Comparison of ENCODE assay signal across 11 mouse cellular contexts in the genomic region with DNA sequence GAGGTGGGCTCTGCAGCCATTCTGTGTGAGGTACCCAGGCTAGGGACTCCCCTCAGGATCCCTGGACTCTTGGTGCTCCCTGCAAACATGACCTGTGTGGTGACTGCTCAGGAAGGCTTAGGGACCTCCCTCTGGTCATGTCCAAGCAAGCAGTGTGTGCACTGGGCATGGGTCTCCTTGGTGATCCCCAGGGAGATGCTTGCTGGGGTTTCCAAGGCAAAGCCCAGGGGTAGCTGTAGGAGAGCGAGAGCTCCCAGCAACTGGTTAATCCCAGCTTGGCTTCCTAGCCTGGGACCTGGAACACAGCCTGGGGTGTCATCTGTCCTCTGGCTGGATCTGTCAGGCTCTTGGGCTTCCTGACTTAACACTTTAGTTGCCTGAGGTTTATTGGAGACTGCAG. TPM values are rescaled to one million over a fixed set of nuclear protein-coding genes. Genes with fewer than 3 reads are reported as not detected.
A peak's percentile ranks its signal among the peaks of the same experiment; 100 is the strongest.
DNase-seq lines count a peak whose midpoint lies in the region; ATAC-seq and TF ChIP-seq lines count a peak whose summit lies in the region.
"Had no signal": no experiment of that assay in that cellular context is flagged by ENCODE, and none has a peak within 500 bp of the region (broad histone marks: within the 10 kb centered on the region; RNA-seq: fewer than 3 reads in every experiment).

No protein-coding gene starts in this region.

- TF ChIP-seq POLR2A in brain, embryonic 14.5 days (IDR thresholded peaks at IDR 0.05; ENCODE audit: borderline replicate concordance, extremely low read depth, insufficient read depth, insufficient read length, poor library complexity, severe bottlenecking): no peak

- peaks cover 11% of the 10 kb centered on the region for H3K4me1 ChIP-seq in forebrain, embryonic 16.5 days (replicated peaks; ENCODE audit: control insufficient read depth, insufficient read depth, low read length)
- no peaks in the 10 kb centered on the region for H3K4me1 ChIP-seq in forebrain, embryonic 11.5 days (replicated peaks; ENCODE audit: control insufficient read depth, insufficient read depth, low read length)
- H3K4me1 ChIP-seq in liver, embryonic 11.5 days (replicated peaks; ENCODE audit: control insufficient read depth, insufficient read depth, low read length): peaks cover 19% of the 10 kb centered on the region
- H3K4me1 ChIP-seq in liver, embryonic 13.5 days (replicated peaks): peaks cover 67% of the 10 kb centered on the region
- H3K4me1 ChIP-seq: limb, embryonic 15.5 days had no signal

- H3K9me3 ChIP-seq in forebrain, embryonic 16.5 days (ENCODE audit: control insufficient read depth, low read length): no peaks in the 10 kb centered on the region
- H3K9me3 ChIP-seq in forebrain, embryonic 11.5 days (ENCODE audit: control insufficient read depth, low read length): no peaks in the 10 kb centered on the region
- no peaks in the 10 kb centered on the region for H3K9me3 ChIP-seq in liver, embryonic 11.5 days (ENCODE audit: control insufficient read depth, low read length)
- H3K9me3 ChIP-seq in liver, embryonic 13.5 days (replicated peaks): no peaks in the 10 kb centered on the region
- H3K9me3 ChIP-seq: limb, embryonic 15.5 days had no signal

- peak; percentile 36 for ATAC-seq in forebrain, embryonic 16.5 days
- ATAC-seq in forebrain, embryonic 11.5 days (replicated peaks; ENCODE audit: low FRiP score): no peak
- ATAC-seq in liver, embryonic 11.5 days (replicated peaks; ENCODE audit: low FRiP score): no peak
- ATAC-seq in liver, embryonic 13.5 days (ENCODE audit: low read depth): no peak
- ATAC-seq in CD4-positive, CD25-positive, alpha-beta regulatory T cell, adult 4 months: no peak

- H3K27ac ChIP-seq in forebrain, embryonic 16.5 days (ENCODE audit: low read length): no peak overlapping the region
- H3K27ac ChIP-seq in forebrain, embryonic 11.5 days (ENCODE audit: low read depth, low read length): no peak overlapping the region
- H3K27ac ChIP-seq in liver, embryonic 11.5 days (ENCODE audit: low read depth, low read length): peak overlapping the region; percentile 97
- H3K27ac ChIP-seq in liver, embryonic 13.5 days: peak overlapping the region; percentile 99
- H3K27ac ChIP-seq: limb, embryonic 15.5 days had no signal

- TF ChIP-seq CTCF in brain, embryonic 14.5 days (IDR thresholded peaks at IDR 0.05; ENCODE audit: borderline replicate concordance, extremely low read depth, insufficient read depth, insufficient read length): no peak

- no peak overlapping the region for H3K4me2 ChIP-seq in forebrain, embryonic 16.5 days (ENCODE audit: low read length)
- no peak overlapping the region for H3K4me2 ChIP-seq in forebrain, embryonic 11.5 days (ENCODE audit: low read depth, low read length, severe bottlenecking)
- H3K4me2 ChIP-seq in liver, embryonic 11.5 days: no peak overlapping the region
- peak overlapping the region; percentile 60 for H3K4me2 ChIP-seq in liver, embryonic 13.5 days
- H3K4me2 ChIP-seq: limb, embryonic 15.5 days had no signal

- DNase-seq in forebrain, embryonic 11.5 days (ENCODE audit: low spot score): no peak
- no peak for DNase-seq in liver, embryonic 11.5 days (ENCODE audit: low spot score)
- DNase-seq in liver: no peak
- DNase-seq in brain, embryonic 14.5 days (ENCODE audit: low read depth): peak; percentile 69
- no peak for DNase-seq in liver, embryonic 13.5 days
- no peak for DNase-seq in embryo, embryonic 9.5 days (ENCODE audit: extremely low spot score)
- DNase-seq: kidney, postnatal 36 days had no signal

- no peak overlapping the region for H3K4me3 ChIP-seq in forebrain, embryonic 16.5 days (replicated peaks; ENCODE audit: low read length)
- no peak overlapping the region for H3K4me3 ChIP-seq in forebrain, embryonic 11.5 days (ENCODE audit: low read depth, low read length)
- H3K4me3 ChIP-seq in liver, embryonic 11.5 days (ENCODE audit: low read depth, low read length): no peak overlapping the region
- H3K4me3 ChIP-seq in liver, embryonic 13.5 days (replicated peaks): no peak overlapping the region
- H3K4me3 ChIP-seq: limb, embryonic 15.5 days had no signal

- no peak overlapping the region for H3K9ac ChIP-seq in forebrain, embryonic 16.5 days (replicated peaks; ENCODE audit: low read depth, low read length)
- no peak overlapping the region for H3K9ac ChIP-seq in forebrain, embryonic 11.5 days (ENCODE audit: low read length)
- H3K9ac ChIP-seq in liver, embryonic 11.5 days (ENCODE audit: low read depth, low read length): peak overlapping the region; percentile 59
- H3K9ac ChIP-seq in liver, embryonic 13.5 days: peak overlapping the region; percentile 64
- H3K9ac ChIP-seq: limb, embryonic 15.5 days had no signal

- 41% methylated on average over 1 of the region's 1 CpGs for WGBS in forebrain, embryonic 16.5 days
- WGBS in forebrain, embryonic 11.5 days: 85% methylated on average over 1 of the region's 1 CpGs
- 94% methylated on average over 1 of the region's 1 CpGs for WGBS in liver, embryonic 11.5 days
- 77% methylated on average over 1 of the region's 1 CpGs for WGBS in liver, embryonic 13.5 days (ENCODE audit: insufficient replicate concordance)

- no peaks in the 10 kb centered on the region for H3K27me3 ChIP-seq in forebrain, embryonic 16.5 days (replicated peaks; ENCODE audit: control insufficient read depth, insufficient read depth, low read length)
- no peaks in the 10 kb centered on the region for H3K27me3 ChIP-seq in forebrain, embryonic 11.5 days (ENCODE audit: control insufficient read depth, insufficient read depth, low read length)
- H3K27me3 ChIP-seq in liver, embryonic 11.5 days (replicated peaks; ENCODE audit: control insufficient read depth, insufficient read depth, low read length): no peaks in the 10 kb centered on the region
- H3K27me3 ChIP-seq in liver, embryonic 13.5 days: no peaks in the 10 kb centered on the region
- H3K27me3 ChIP-seq: limb, embryonic 15.5 days had no signal

- H3K36me3 ChIP-seq in forebrain, embryonic 16.5 days (ENCODE audit: control insufficient read depth, insufficient read depth): peaks cover 24% of the 10 kb centered on the region
- H3K36me3 ChIP-seq in forebrain, embryonic 11.5 days (ENCODE audit: control insufficient read depth, insufficient read depth, low read length): peaks cover 2% of the 10 kb centered on the region; the same call in 1 of the 2 replicates
- H3K36me3 ChIP-seq in liver, embryonic 11.5 days (ENCODE audit: control insufficient read depth, insufficient read depth, low read length): peaks cover 5% of the 10 kb centered on the region; the same call in 1 of the 2 replicates
- peaks cover 52% of the 10 kb centered on the region for H3K36me3 ChIP-seq in liver, embryonic 13.5 days

RNA-seq across cellular contexts. Expression of gene Orm2, which starts 13.1 kb away (rescaled TPM):
- polyA plus RNA-seq in forebrain, embryonic 16.5 days (2015; fragmentation: Nextera tagmentation; extraction: Ambion mirVana): not detected in 2 replicates
- not detected in 2 replicates for polyA plus RNA-seq in forebrain, embryonic 11.5 days (2014; fragmentation: Nextera tagmentation; extraction: Ambion mirVana)
- polyA plus RNA-seq in liver, embryonic 11.5 days (2014; fragmentation: Nextera tagmentation; extraction: Ambion mirVana): not detected in 2 replicates
- not detected in 2 replicates for polyA plus RNA-seq in brain, embryonic 14.5 days (2012; rRNA removed)
- polyA plus RNA-seq in liver, embryonic 13.5 days (2015; fragmentation: Nextera tagmentation; extraction: Ambion mirVana): not detected in 2 replicates
- polyA plus RNA-seq in CD4-positive, CD25-positive, alpha-beta regulatory T cell, adult 4 months (2017; shearing (Covaris generic)): under 1 TPM in 1 of 2 experiments, not detected in 1; 0.43 TPM
- polyA plus RNA-seq: heart, postnatal 0 days had no signal

RNA-seq across cellular contexts. Expression of gene Orm3, which starts 19.4 kb away (rescaled TPM):
- polyA plus RNA-seq in forebrain, embryonic 16.5 days (2015; fragmentation: Nextera tagmentation; extraction: Ambion mirVana): not detected in 2 replicates
- polyA plus RNA-seq in forebrain, embryonic 11.5 days (2014; fragmentation: Nextera tagmentation; extraction: Ambion mirVana): not detected in 2 replicates
- not detected in 2 replicates for polyA plus RNA-seq in liver, embryonic 11.5 days (2014; fragmentation: Nextera tagmentation; extraction: Ambion mirVana)
- polyA plus RNA-seq in brain, embryonic 14.5 days (2012; rRNA removed): not detected in 2 replicates
- not detected in 2 replicates for polyA plus RNA-seq in liver, embryonic 13.5 days (2015; fragmentation: Nextera tagmentation; extraction: Ambion mirVana)
- polyA plus RNA-seq in CD4-positive, CD25-positive, alpha-beta regulatory T cell, adult 4 months (2017; shearing (Covaris generic)): 1 to 10 TPM in 1 of 2 experiments, under 1 TPM in 1; 0.79 to 1.2 TPM
- polyA plus RNA-seq: heart, postnatal 0 days; limb, embryonic 15.5 days had no signal

RNA-seq across cellular contexts. Expression of gene Akna, which starts 27.8 kb away (rescaled TPM):
- polyA plus RNA-seq in forebrain, embryonic 16.5 days (2015; fragmentation: Nextera tagmentation; extraction: Ambion mirVana): 10.6 and 11.2 TPM in 2 replicates
- polyA plus RNA-seq in forebrain, embryonic 11.5 days (2014; fragmentation: Nextera tagmentation; extraction: Ambion mirVana): 18.8 and 21.0 TPM in 2 replicates
- 8.8 and 8.9 TPM in 2 replicates for polyA plus RNA-seq in liver, embryonic 11.5 days (2014; fragmentation: Nextera tagmentation; extraction: Ambion mirVana)
- polyA plus RNA-seq in brain, embryonic 14.5 days (2012; rRNA removed): 7.7 and 9.1 TPM in 2 replicates
- 3.0 and 3.8 TPM in 2 replicates for polyA plus RNA-seq in liver, embryonic 13.5 days (2015; fragmentation: Nextera tagmentation; extraction: Ambion mirVana)
- polyA plus RNA-seq in CD4-positive, CD25-positive, alpha-beta regulatory T cell, adult 4 months (2017; shearing (Covaris generic)): 100 to 1,000 TPM in 1 of 2 experiments, 10 to 100 TPM in 1; 95.9 to 158 TPM

RNA-seq across cellular contexts. Expression of gene Orm1, which starts 31.0 kb away (rescaled TPM):
- polyA plus RNA-seq in forebrain, embryonic 16.5 days (2015; fragmentation: Nextera tagmentation; extraction: Ambion mirVana): not detected in 2 replicates
- polyA plus RNA-seq in forebrain, embryonic 11.5 days (2014; fragmentation: Nextera tagmentation; extraction: Ambion mirVana): not detected in 2 replicates
- polyA plus RNA-seq in liver, embryonic 11.5 days (2014; fragmentation: Nextera tagmentation; extraction: Ambion mirVana): not detected in 2 replicates
- not detected in 2 replicates for polyA plus RNA-seq in brain, embryonic 14.5 days (2012; rRNA removed)
- not detected in 2 replicates for polyA plus RNA-seq in liver, embryonic 13.5 days (2015; fragmentation: Nextera tagmentation; extraction: Ambion mirVana)
- polyA plus RNA-seq in CD4-positive, CD25-positive, alpha-beta regulatory T cell, adult 4 months (2017; shearing (Covaris generic)): not detected
- polyA plus RNA-seq: heart, postnatal 0 days had no signal

Comparison
In these comparisons a context has a peak if more than half of its experiments do, and no peak if none do; other contexts are left out.
1. H3K27ac ChIP-seq: peak in liver, embryonic 11.5 days (single experiment) and liver, embryonic 13.5 days (single experiment); none in forebrain, embryonic 16.5 days (single experiment) and forebrain, embryonic 11.5 days (single experiment).
2. H3K9ac ChIP-seq: peak in liver, embryonic 11.5 days (single experiment) and liver, embryonic 13.5 days (single experiment); none in forebrain, embryonic 16.5 days (single experiment) and forebrain, embryonic 11.5 days (single experiment).